Mouse (Mus musculus) heart, postnatal 0 days (tissue): ENCODE measurements around the gene Dyrk1a. TPM values are rescaled to one million over a fixed set of nuclear protein-coding genes. Genes with fewer than 3 reads are reported as not detected.

Experiments
- ATAC-seq: fragments of 200-750 bp; cut with Nextera tagmentation; 2 replicates; pipeline ENCODE4 v1.8.0; 2017; ENCODE audit warnings: low read depth, moderate number of reproducible peaks, moderate library complexity; ENCODE audit not compliant: insufficient read depth
- DNase-seq: peaks from one replicate; pipeline ENCODE4 v3.0.0-alpha.2; 2016; ENCODE audit warnings: low spot score
- H3K27ac ChIP-seq: fragments of 300-500 bp; sonication (generic); 2 replicates; pipeline ENCODE4 v1.5.1; 2014; ENCODE audit warnings: low read depth, mild to moderate bottlenecking
- H3K27me3 ChIP-seq: fragments of 300-500 bp; sonication (generic); 2 replicates; pipeline ENCODE4 v1.6.1; 2014; ENCODE audit warnings: low read length, mixed read lengths; ENCODE audit not compliant: control insufficient read depth, insufficient read depth
- H3K36me3 ChIP-seq: fragments of 300-500 bp; sonication (generic); replicated peaks from 2 replicates; pipeline ENCODE4 v1.6.1; 2014; ENCODE audit warnings: low read length, mixed read lengths; ENCODE audit not compliant: control insufficient read depth, insufficient read depth
- H3K4me1 ChIP-seq: fragments of 300-500 bp; sonication (generic); 2 replicates; pipeline ENCODE4 v1.6.1; 2014; ENCODE audit warnings: antibody characterized with exemption; ENCODE audit not compliant: control insufficient read depth, insufficient read depth
- H3K4me2 ChIP-seq: fragments of 300-500 bp; sonication (generic); 2 replicates; pipeline ENCODE4 v1.6.1; 2014; ENCODE audit warnings: low read depth, mild to moderate bottlenecking, low read length, moderate library complexity
- H3K4me3 ChIP-seq: fragments of 300-500 bp; sonication (generic); 2 replicates; pipeline ENCODE4 v1.5.1; 2014; ENCODE audit warnings: low read depth, low read length
- H3K9ac ChIP-seq: fragments of 300-500 bp; sonication (generic); replicated peaks from 2 replicates; pipeline ENCODE4 v1.6.1; 2014; ENCODE audit warnings: low read depth, low read length, mixed read lengths
- H3K9me3 ChIP-seq: fragments of 300-500 bp; sonication (generic); replicated peaks from 2 replicates; pipeline ENCODE4 v1.6.1; 2016; ENCODE audit warnings: low read length; ENCODE audit not compliant: control insufficient read depth
- CTCF ChIP-seq: IDR thresholded peaks from 2 replicates; pipeline ENCODE4 v1.5.1; 2016; ENCODE audit warnings: antibody characterized with exemption, control low read depth, low read depth
- EP300 ChIP-seq: IDR thresholded peaks from 2 replicates; pipeline ENCODE4 v1.6.1; 2016; ENCODE audit warnings: antibody characterized with exemption, low read depth
- WGBS: fragments of 180-500 bp; shearing (Covaris S2); extraction: QIAGEN DNeasy Blood & Tissue Kit; methylation state at CpG from one replicate; pipeline ENCODE4 v1.1.7; 2014; 5-methylcytosine and 5-hydroxymethylcytosine counted together
- polyA plus RNA-seq: library from polyadenylated mRNA; unstranded; fragments of >200 nt; fragmentation: Nextera tagmentation; extraction: Ambion mirVana; gene quantifications from 2 replicates; pipeline ENCODE4 v1.2.1, GENCODE M21; 2015
- total RNA-seq: library from RNA; depleted of rRNA; stranded (reverse); fragments of >200 nt; gene quantifications from 2 replicates; pipeline ENCODE4 v1.2.3, GENCODE M21; 2014; ENCODE audit warnings: low replicate concordance

The Dyrk1a gene
- total and polyA plus RNA-seq, 2 experiments from 2014 or later: 7.7 to 55.2 TPM

DNA sequence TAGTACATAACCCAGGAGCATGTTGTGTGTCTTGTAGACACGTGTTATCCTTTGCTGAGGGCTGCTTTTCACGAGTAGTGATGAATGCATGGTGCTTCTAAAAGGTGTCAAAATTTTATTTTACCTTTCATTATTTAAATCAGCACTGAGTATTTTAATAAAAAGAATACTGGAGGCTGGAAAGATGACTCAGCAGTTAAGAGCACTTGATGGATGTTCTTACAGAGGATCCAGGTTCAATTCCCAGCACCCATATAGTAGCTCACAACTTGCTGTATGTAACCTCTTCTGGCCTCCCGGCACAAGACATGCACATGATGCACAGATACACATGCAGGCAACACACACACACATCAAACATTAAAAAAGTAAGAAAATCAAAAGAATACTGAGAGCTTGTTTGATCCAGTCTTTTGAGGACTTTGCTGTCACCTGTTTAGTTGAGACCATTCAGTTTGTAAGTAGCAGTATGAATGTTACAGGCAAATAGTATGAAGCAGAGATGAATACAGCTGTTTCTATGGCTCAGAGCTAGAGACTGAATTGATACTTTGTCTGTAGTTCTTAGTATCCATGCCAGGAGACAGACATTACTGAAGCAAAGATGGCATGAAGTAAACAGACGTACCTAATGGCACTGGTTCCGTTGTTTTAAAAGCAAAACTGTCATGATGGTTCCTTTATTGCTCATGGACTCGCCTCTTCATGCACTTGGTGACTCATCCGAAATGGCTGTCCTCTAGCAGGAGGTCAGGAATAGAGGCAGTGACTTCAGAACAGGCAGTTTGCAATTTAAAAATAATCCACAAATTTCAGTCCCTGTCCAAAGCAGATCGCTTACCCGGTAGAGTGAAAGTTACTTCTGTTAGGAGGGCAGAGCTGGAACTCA lies 39.1 kb downstream of the Dyrk1a start:
- H3K27me3 ChIP-seq: no peaks in the 10 kb centered on the region
- DNase-seq: no peak
- TF ChIP-seq CTCF (no peak), EP300 (no peak)
- H3K4me1 ChIP-seq: peaks cover 44% of the 10 kb centered on the region
- H3K4me3 ChIP-seq: no peak overlapping the region
- peak overlapping the region; percentile 68 for H3K27ac ChIP-seq
- H3K4me2 ChIP-seq: no peak overlapping the region
- no peak; the same call in 1 of the 2 replicates for ATAC-seq
- WGBS: 57% methylated on average over 9 of the region's 9 CpGs
- no peaks in the 10 kb centered on the region for H3K36me3 ChIP-seq
- H3K9me3 ChIP-seq: no peaks in the 10 kb centered on the region
- H3K9ac ChIP-seq: no peak overlapping the region

DNA sequence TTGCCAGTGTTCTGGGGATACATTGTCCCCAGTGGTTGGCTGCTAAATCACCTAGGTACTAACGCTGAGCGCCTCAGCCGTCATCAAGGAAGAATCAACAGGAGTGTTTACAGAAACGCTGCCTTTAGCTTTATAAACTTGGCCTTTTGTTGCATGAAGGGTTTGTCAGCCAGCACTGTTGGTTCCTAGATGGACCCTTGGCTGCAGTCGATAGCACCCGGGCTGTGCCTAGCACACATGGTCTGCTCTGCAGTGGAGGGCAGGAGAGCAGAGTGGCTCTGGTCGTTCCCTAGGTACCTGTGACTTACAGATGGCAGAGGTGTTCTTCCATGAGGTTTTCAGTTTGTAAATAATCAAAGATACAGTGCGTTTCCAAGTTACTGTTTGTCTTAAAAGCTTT lies 42.8 kb downstream of the Dyrk1a start:
- ATAC-seq: no peak
- no peak for DNase-seq
- H3K4me3 ChIP-seq: no peak overlapping the region
- no peaks in the 10 kb centered on the region for H3K27me3 ChIP-seq
- H3K36me3 ChIP-seq: 0 out of 2 replicates have a peak, but pooled peaks cover 5% of the 10 kb centered on the region
- 72% methylated on average over 8 of the region's 8 CpGs for WGBS
- H3K9ac ChIP-seq: no peak overlapping the region
- peaks cover 17% of the 10 kb centered on the region for H3K4me1 ChIP-seq
- TF ChIP-seq CTCF (no peak), EP300 (no peak)
- no peaks in the 10 kb centered on the region for H3K9me3 ChIP-seq
- no peak overlapping the region for H3K27ac ChIP-seq
- no peak overlapping the region for H3K4me2 ChIP-seq

DNA sequence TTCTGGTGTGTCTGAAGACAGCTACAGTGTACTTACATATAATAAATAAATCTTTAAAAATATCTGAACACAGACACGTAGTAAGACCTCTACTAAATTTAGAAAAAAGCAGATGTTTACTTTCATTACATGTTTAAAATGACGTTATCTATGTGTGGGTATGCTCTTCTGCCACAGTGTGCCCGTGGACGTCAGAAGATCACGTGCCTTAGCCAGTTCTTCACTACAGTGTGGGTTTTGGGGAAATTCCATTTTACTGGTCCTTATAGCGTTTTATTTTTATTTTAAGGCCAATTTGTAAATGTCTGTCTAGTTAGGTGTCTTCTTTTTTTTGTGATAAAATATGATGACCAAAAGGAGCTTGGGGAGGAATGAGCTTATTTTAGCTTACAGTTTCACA lies 47.4 kb downstream of the Dyrk1a start:
- DNase-seq (no peak), ATAC-seq (no peak)
- no peak overlapping the region for H3K4me2 ChIP-seq
- H3K4me3 ChIP-seq: no peak overlapping the region
- no peaks in the 10 kb centered on the region for H3K27me3 ChIP-seq
- H3K36me3 ChIP-seq: 0 out of 2 replicates have a peak, but pooled peaks cover 9% of the 10 kb centered on the region
- WGBS: 86% methylated on average over 6 of the region's 6 CpGs
- no peak overlapping the region for H3K27ac ChIP-seq
- peaks cover 5% of the 10 kb centered on the region; the same call in 1 of the 2 replicates for H3K4me1 ChIP-seq
- TF ChIP-seq EP300 (no peak), CTCF (no peak)
- H3K9me3 ChIP-seq: no peaks in the 10 kb centered on the region
- H3K9ac ChIP-seq: no peak overlapping the region

DNA sequence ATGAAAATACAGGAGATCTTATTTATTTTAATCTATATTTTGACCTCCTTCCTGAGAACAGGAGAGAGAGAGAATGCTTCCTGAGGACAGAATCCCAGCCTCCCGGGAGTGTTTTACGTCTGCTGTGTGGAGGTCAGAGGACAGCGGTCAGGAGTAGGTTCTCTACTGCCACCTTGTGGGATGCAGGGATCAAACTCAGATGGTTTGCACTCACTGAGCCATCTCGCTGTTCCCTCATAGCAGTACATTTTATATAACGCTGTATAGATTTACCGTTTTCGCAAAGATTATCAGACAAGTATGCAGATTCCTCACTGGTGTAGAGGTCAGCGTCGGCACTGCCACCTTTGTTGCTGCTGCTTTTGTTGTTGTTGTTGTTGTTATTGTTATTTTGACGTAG lies 48.7 kb downstream of the Dyrk1a start:
- WGBS: 45% methylated on average over 10 of the region's 10 CpGs
- no peak overlapping the region for H3K4me3 ChIP-seq

DNA sequence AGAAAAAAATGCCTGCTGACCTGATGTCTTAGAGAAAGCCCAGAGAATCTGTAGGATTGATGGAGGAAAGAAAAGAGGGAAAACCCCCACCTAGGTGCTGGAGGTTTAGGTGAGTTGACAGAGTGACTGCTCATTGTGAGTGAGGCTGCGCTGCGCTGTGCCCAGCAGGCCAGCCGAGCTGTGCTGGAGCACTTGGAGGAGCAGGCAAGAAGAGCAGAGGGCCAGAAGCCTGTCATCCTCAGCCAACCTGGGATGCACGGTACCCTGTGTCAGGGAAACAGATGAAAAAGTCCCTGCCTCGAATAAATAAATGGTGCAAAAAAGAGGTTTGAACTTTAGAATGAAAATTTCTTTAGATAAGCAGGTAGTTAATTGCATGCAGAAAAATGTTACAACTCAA lies 49.5 kb downstream of the Dyrk1a start:
- no peaks in the 10 kb centered on the region for H3K27me3 ChIP-seq
- TF ChIP-seq EP300: no peak
- TF ChIP-seq CTCF: no peak
- no peak for DNase-seq
- ATAC-seq: no peak
- no peak overlapping the region for H3K4me2 ChIP-seq
- no peak overlapping the region for H3K27ac ChIP-seq
- 0 out of 2 replicates have a peak, but pooled peaks cover 9% of the 10 kb centered on the region for H3K36me3 ChIP-seq
- WGBS: 89% methylated on average over 5 of the region's 5 CpGs
- H3K4me3 ChIP-seq: no peak overlapping the region
- no peak overlapping the region for H3K9ac ChIP-seq
- H3K9me3 ChIP-seq: no peaks in the 10 kb centered on the region
- peaks cover 5% of the 10 kb centered on the region; the same call in 1 of the 2 replicates for H3K4me1 ChIP-seq

More for the DNA sequence above, 48.7 kb downstream of the Dyrk1a start:
- no peak overlapping the region for H3K9ac ChIP-seq
- DNase-seq (peak; percentile 89), ATAC-seq (peak; percentile 89)
- H3K4me1 ChIP-seq: peaks cover 5% of the 10 kb centered on the region; the same call in 1 of the 2 replicates
- H3K4me2 ChIP-seq: peak overlapping the region; percentile 6; the same call in 1 of the 2 replicates
- no peaks in the 10 kb centered on the region for H3K9me3 ChIP-seq
- peak overlapping the region; percentile 61 for H3K27ac ChIP-seq
- 0 out of 2 replicates have a peak, but pooled peaks cover 9% of the 10 kb centered on the region for H3K36me3 ChIP-seq
- no peak for TF ChIP-seq EP300
- peak; percentile 90 for TF ChIP-seq CTCF
- H3K27me3 ChIP-seq: no peaks in the 10 kb centered on the region
